Mouse (Mus musculus): ENCODE measurements around the gene Ptprt.

Gene Ptprt

DNA sequence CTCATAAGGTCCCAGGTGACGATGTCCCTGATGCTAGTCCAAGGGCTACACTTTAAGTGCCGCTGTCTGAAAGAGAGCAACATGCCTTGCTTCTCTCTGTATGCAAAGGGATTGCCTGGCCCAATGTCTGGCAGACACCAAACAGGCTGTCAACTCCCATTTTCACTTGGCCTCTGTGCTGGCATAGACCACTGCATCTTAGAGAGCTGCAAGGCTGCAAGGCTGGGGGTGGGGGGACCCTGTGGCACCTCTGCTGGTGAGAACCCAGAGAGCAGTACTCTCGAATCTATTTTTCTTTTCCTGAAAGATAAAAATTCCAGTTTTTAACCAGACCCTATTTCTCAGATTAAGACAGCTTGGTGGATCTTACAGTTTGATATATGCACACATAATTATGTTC lies 69.6 kb downstream of the Ptprt start:
- DNase-seq (ENCODE audit: low spot score in 2 of 2), result no peak

DNA sequence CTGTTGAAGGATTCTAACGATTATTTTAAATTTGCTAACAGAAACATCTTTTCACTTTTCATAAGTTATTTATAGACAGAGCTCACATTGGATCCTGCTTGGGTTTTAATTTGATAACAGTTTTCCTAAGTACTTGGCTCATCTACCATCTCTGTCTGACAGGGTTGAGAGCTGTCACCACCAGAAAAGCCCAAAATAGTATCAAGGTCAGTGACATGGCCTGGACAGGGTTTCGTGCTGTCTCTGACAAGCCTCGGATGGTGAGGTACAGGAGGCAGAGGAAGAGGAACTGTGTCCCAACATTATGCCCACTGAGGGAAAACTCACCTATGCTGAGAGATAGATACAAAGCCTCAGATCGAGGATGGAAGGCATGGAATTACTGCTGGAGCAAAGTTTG lies 79.3 kb downstream of the Ptprt start:
- no peak for DNase-seq (ENCODE audit: low spot score in 2 of 2)

DNA sequence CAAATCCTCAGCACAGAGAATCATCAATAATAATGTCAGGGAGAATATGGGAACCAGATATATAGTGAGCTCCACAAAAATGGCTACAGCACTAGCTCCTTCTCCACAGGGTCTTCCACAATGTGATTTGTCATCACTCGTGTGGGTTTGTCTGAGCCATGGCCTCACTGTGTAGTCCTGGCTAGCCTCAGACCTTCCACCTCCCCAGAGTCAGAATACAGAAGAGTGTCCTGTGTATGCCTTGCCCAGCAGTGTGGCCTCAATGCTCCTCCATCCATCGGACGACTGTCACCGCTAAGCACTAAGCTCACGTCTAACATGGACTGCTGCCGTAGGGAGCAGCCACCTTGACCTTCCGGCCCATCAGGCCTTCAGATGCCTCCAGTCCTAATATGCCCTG lies 83.1 kb downstream of the Ptprt start:
- no peak for DNase-seq (ENCODE audit: low spot score in 2 of 2)

DNA sequence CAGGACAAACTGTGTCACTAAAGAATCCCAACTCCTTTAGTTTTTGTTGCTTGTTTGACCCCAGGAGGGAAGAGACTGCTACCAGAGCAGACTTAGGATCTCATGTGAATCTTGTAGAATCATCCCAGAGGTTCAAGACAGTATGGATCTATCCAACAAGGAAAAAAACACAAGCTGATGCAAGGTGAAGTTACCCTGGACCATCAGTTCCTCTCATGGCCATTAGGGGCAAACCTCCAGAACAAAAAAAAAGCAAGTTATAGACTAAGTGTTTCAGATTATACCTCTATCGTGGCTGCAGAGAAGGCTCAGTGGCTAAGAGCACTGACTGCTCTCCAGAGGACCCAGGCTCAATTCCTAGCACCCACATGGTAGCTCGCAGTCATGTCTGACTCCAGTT lies 88.1 kb downstream of the Ptprt start:
- DNase-seq (ENCODE audit: low spot score in 2 of 2), result no peak

DNA sequence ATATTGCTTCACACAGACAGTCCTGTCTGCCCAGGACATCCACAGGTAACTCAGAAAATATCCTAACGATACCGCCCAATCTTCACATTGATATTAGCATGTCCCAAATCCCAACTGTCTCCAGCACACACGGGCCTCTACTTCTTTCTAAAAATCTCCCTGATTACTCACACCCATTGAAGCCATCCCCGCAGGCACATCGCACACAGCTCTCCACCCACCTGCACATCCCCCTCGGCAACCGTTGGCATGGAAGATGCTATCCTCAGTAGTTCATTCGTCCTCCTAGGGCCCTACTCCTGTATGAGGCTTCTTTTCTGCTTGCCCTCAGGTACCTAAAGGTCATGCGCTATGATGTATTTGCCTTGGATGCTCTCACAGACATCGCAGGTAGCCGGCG lies 89.9 kb downstream of the Ptprt start:
- DNase-seq (ENCODE audit: low spot score in 2 of 2), result peak; percentile 21 to 43

DNA sequence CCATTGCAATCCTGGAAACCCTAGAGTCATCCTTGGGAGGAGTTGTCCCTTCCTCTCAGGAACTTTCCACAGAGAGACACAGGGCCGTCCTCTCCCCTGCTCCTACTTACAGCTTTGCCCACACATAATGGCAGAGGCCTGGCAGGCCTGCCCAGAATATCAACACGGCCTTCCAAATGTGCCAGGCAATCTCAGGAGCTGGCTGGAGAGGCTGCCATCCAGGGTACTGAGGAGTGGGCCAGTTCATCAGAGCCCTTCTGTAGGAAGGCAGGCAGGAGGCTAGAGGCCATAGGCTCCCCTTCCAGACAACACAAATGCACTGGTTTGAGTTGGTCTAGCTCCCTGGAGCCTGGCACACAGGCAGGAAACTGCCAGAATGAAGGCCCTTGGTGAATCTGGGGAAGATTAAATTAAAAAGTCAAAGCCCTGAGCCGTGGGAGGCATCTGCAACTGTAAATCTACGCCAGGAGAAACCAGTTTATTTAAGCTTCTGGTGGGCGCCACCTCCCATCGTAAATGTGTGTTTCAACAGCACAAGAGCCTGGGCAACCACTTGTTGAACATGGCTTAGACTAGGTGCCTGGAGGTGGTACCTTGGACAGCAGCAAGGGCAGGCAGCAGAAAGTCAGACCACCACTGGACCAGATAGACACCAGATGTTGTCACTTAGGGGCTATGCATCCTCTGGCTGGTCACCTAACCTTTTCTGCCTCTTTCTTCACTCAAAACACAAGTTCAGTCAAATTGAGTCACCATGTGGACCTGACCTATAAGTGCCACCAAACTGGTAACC lies 92.4 kb downstream of the Ptprt start:
- peak; percentile 34 to 59 for DNase-seq (ENCODE audit: low spot score in 2 of 2)

DNA sequence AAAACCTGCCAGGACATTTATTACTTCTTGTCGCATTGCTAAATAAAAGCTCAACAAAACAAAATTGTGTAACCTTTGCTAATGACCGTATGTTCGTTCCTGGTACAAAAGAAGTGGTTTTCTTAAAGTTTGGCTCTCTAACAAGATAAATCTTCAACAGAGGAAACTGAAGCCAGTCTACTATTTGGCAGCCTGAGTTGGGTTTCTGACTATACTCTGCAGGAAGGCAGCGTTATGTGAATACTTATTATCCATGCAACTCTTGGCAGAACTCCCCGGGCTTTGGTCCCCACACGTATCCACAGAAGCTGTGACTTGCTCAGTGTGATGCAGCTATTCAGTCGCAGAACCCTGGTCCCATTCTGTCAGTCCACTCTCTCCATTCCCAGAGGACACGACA lies 112.6 kb downstream of the Ptprt start:
- no peak for DNase-seq (ENCODE audit: low spot score in 2 of 2)

DNA sequence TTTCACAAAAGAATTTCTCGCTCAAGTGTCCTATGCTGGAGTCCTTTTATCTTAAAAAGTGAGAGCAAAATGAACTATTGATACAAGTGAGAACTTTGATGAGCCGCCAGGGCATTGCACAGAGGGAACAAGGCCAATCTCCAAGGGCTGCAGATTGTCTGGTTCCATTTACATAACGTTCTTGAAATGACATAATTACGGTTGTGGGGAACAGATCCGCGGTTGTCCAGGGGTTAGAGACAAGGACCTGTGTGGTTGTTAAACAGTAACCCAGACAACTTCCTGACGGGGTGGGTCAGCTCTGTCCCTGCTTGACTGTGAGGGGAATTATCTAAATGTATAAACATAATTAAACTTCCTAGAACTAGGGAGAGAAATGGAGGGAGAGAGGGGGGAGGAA lies 129.3 kb downstream of the Ptprt start:
- no peak for DNase-seq (ENCODE audit: low spot score in 2 of 2)

DNA sequence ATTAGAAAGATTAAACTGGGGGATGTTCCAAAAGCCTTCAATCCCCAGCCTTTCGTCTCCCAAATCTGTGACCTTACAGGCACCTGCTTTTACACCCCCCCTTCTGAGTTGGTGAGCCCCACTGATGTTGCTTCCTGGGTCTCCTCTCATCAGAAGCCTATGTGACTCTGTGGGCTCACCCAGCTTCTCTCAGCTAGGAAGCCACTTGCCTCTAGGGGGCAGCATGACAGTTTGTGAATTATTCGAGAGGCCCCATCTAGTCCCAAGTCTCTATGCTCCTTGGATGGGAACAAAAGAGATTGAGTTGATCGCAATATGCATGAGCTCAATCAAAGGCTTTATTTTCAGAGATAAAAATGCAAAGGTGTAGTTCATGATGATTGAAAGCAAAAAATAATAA lies 132.0 kb downstream of the Ptprt start:
- DNase-seq (ENCODE audit: low spot score in 2 of 2), result peak in 1 of 2 experiments; percentile 12

DNA sequence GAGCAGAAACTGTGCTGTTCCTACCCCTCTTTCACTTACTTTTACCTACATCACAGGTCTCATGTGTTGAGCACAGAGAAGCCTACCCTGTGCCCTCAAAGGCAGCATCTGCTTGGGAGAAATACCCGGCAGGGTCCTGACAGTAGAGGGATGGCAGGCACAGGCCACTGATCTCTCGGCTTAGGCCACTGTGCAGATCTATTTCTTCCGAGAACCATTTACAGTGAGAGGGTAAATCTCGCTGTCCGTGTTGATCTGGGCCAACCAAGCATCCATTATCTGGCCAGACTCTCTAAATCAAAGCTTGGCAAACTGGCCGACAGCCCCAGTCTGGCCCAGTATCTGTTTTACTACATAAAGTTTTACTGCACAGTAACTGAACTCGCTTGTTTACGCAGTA lies 145.0 kb downstream of the Ptprt start:
- DNase-seq (ENCODE audit: low spot score in 2 of 2), result no peak

DNA sequence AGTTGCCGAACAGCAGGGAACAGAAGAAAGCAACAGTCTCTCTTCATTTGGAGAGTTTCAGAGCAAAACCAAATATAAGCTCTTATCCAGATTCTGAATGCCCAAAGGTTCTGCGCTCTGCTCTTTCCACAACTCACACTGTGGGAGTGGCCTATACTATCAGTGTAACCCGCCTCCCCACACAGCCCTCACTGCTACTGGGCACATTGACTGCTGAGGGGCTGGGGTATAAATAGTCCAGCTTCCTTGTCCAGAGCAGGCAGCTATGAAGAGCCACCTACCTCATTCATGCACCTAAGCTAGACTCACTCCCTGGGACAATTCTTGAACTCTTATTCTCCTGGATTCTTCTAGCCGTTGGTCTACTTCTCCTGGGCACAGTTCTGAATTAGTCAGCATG lies 147.9 kb downstream of the Ptprt start:
- no peak for DNase-seq (ENCODE audit: low spot score in 2 of 2)

DNA sequence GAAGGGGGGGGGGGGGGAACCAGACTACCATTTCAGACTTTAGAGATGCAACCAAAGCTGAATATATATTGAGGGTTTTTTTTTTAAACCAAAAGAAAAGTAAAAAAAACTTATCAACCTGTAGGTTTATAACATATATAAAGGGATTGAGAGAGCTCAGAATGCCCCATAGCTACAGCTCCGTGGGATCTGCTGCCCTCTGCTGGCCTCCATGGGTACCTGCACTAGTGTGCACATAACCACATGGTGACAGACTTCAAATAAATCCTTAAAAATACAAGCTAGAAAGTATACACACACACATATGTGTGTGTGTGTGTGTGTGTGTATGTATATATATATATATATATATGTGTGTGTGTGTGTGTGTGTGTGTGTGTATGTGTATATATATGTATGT lies 148.9 kb downstream of the Ptprt start:
- no peak for DNase-seq (ENCODE audit: low spot score in 2 of 2)

DNA sequence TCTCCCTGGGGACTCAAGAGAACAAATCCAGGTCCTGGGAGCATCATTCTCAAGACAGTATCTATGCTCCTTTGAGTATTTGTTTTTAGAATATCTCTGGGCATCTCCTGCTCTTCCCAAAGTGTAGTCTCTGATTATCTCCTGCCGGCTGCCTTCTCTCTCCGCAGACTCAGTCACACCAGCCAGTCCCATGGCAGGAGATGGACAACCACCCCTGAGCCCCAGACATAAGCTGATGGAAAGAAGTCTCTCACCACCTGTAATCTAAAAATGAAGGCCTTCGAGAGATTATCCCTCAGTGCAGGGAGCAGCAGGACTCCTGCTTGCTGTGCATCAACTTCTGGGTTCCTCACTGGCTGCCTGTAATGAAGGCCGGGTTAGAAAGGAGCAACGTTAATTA lies 151.9 kb downstream of the Ptprt start:
- no peak for DNase-seq (ENCODE audit: low spot score in 2 of 2)

DNA sequence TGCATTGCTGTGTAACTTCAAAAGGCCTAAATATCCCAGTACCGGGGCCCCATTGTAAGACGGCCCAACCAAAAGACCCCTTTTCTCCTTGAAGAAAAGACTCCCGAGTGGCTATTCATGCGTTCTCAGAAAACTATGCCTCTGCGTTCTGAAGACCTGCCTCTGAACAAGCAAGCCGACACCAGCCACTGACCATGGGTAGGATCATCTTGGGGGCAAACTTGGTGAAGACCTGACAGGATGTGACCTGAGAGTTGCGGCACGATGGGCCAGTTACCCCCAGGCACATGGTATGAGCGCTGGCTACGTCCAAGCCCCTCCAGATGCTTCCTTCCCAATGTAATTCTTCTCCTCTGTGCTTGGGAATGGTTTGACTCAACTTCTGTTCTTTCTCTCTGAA lies 153.3 kb downstream of the Ptprt start:
- DNase-seq (ENCODE audit: low spot score in 2 of 2), result no peak

DNA sequence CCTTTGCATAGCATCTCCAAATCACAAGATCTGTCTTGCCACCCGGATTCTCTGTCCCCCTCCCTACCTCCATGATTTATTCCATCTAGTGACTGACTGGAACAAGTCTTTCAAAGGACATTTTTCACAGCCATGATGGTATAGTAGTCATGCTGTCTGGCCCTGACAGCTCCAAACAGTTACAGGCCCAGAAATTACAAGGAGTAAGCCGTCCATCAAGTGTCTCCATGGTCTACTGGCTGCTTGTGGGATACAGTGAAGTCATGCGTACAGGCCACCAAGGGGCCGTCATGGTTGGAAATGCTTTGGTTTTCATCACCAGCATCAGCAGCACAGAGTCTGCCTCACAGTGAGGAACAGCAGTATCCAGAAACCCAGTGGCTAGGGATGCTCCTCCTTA lies 156.1 kb downstream of the Ptprt start:
- DNase-seq (ENCODE audit: low spot score in 2 of 2), result no peak

DNA sequence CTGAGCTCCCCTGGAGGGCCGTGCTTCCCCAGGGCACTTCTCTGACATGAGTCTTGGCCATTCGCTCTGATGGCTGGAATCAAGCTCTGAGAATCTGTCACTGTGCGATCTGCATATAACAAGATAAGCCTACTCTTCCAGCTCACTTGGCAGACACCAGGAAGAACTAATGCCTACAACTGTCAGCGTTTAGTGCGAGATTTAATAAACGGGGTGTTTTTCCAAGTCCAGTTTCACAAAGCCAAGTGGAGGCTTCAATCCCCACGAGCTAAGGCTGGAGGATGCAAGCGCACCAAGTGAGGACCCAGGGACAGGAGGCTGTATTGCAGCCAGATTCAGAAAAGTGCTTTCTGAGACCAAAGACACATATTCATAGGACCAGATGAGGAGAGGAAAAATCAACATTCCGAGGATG lies 161.4 kb downstream of the Ptprt start:
- DNase-seq (ENCODE audit: low spot score in 2 of 2), result no peak

DNA sequence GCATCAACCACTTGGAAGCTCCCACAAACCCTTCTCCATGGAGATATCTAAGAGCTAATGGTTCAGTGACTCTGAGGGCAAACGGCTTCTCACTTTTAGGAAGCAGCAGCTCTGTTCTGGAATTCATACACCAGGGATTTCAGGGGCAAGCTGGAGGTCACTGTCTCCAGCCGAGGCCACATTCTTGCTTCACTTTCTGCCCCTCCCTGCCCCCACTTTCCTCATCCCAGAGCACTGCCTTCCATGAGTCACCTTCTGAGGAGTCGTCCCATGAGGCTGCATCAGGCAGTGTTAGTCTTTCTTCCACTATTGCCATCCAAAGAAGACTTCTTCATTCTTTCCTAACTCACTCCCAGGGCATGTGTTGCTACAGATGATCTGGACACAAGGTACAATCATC lies 162.8 kb downstream of the Ptprt start:
- no peak for DNase-seq (ENCODE audit: low spot score in 2 of 2)

DNA sequence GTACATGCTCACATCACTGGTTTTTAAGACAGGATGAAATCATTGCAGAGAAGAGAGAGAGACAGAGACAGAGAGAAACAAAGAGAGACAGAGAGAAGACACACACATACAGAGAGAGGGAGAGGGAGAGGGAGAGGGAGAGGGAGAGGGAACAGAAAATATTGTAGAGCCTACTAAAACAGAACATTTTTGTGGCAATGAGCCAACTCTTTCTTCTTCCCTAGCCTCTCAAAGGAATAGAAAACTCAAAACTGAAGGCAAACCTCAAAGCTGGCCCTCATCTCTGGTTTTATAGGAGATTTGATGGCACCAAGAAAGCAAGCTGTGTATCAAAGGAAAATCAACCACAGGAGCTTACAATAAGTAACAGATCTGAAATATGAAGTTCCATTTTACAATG lies 176.9 kb downstream of the Ptprt start:
- no peak for DNase-seq (ENCODE audit: low spot score in 2 of 2)

DNA sequence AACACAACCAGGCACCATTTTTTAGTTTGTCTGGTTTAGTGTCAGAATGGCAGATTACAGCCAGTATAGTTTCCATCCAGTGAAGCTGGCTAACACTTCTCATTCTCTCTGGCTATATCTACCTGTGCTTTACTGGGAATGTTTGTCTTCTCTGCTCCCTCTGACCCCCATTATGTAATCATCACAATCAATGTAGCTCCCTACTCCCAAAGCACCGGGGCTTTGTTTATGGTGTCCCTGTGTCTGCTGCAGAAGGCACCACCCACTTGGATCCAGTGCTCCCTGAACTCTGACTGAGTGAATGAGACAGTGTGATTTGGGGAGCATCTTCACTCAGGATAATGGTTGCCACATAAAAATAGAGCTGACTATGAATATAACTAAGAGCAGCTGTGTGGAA lies 217.8 kb downstream of the Ptprt start:
- no peak for DNase-seq (ENCODE audit: low spot score in 2 of 2)

DNA sequence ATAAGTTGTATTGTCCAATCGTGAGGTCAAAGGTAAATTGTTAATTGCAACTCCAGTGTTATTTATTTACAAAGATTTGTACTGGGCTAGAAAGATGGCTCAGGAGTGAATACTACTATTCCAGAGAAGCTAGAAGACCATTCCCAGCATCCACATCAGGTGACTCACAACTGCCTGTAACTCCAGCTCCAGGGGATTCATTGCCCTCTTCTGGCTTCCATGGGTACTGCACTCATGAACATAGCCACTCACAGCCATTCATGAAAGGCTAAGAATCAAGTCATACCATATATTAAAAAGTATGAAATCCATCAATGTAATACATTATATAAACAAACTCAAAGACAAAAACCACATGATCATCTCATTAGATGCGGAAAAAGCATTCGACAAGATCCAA lies 224.3 kb downstream of the Ptprt start:
- DNase-seq (ENCODE audit: low spot score in 2 of 2), result no peak

DNA sequence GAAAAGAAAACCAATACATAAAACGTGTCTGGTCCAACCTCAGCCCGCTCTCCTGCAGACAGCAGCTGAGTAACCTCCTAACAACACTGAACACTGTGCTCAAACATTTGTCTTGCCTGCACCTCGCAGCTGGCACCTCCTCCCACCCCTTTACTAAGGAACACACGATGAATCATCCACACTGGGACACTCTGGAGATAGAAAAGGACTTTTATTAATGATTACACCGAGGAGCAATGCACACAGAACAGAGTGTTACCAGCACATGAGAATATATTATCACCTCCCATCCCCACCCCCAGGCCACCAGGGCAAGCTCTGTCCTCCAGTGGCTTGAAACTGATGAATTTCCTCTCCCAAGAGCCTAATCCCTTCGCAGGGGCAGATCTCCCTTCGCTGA lies 230.8 kb downstream of the Ptprt start:
- DNase-seq (ENCODE audit: low spot score in 2 of 2), result peak; percentile 76 to 77

DNA sequence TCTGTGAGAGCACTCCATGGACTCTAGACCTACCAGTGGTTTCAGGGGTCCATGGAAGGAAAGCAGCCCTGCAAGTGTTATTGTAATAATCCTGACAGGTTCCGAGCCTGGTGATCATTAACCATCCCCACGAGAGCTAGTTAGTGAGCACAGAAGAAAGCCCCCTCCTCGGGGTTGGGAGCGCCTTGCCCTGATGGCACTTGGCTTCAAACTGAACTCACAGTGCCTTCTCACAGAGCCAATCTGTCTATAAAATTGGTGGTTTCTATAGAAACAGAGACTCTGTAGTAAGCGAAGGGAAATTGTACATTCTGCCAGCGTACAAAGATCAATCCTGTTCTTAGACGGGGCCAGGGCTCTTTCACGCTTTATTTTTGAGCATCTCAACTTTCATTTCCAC lies 234.8 kb downstream of the Ptprt start:
- no peak for DNase-seq (ENCODE audit: low spot score in 2 of 2)

DNA sequence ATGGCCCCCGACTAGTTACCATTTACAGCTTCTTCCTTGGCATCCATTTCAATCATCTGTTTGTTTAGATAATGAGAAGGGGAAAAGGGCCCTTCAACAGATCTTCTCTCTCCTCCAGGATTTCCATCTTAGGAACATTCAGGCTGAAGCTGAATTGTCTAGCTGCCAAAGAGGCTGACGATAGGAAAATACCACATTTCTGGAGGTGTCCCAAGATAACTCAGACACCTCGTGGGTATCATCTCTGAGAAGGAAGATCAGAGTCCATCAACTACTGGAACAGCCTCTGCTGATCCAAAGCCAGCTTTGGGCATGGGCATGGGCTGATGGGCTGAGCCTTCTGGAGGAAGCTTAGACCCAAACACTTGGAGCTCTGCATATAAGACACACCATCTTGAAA lies 242.8 kb downstream of the Ptprt start:
- no peak for DNase-seq (ENCODE audit: low spot score in 2 of 2)

All from right cerebral cortex, adult 2 months (tissue).